Mouse (Mus musculus) intestine, embryonic 16.5 days (tissue): ENCODE results near the gene Dclk1. TPM values are rescaled to one million over a fixed set of nuclear protein-coding genes. Genes with fewer than 3 reads are reported as not detected.

Experiments
- ATAC-seq: fragments of 200-750 bp; cut with Nextera tagmentation; 2 replicates; pipeline ENCODE4 v1.8.0; 2017; ENCODE audit warnings: moderate TSS enrichment, moderate library complexity
- H3K27ac ChIP-seq: fragments of 300-500 bp; sonication (generic); 2 replicates; pipeline ENCODE4 v1.5.1; 2014; ENCODE audit warnings: mild to moderate bottlenecking, low read length
- H3K27me3 ChIP-seq: fragments of 300-500 bp; sonication (generic); replicated peaks from 2 replicates; pipeline ENCODE4 v1.6.1; 2014; ENCODE audit warnings: low read length, control low read depth, mixed read lengths; ENCODE audit not compliant: control insufficient read depth, insufficient read depth
- H3K36me3 ChIP-seq: fragments of 300-500 bp; sonication (generic); 2 replicates; pipeline ENCODE4 v1.6.1; 2014; ENCODE audit warnings: low read length, control low read depth; ENCODE audit not compliant: control insufficient read depth, insufficient read depth
- H3K4me1 ChIP-seq: fragments of 300-500 bp; sonication (generic); 2 replicates; pipeline ENCODE4 v1.6.1; 2014; ENCODE audit warnings: low read length, control low read depth, mixed read lengths; ENCODE audit not compliant: control insufficient read depth, insufficient read depth
- H3K4me2 ChIP-seq: fragments of 300-500 bp; sonication (generic); 2 replicates; pipeline ENCODE4 v1.6.1; 2014; ENCODE audit warnings: low read depth, low read length, control low read depth
- H3K4me3 ChIP-seq: fragments of 300-500 bp; sonication (generic); 2 replicates; pipeline ENCODE4 v1.5.1; 2014; ENCODE audit warnings: mild to moderate bottlenecking, low read length
- H3K9ac ChIP-seq: fragments of 300-500 bp; sonication (generic); 2 replicates; pipeline ENCODE4 v1.6.1; 2014; ENCODE audit warnings: low read depth, low read length
- H3K9me3 ChIP-seq: fragments of 300-500 bp; sonication (generic); 2 replicates; pipeline ENCODE4 v1.6.1; 2016; ENCODE audit warnings: low read length, control low read depth; ENCODE audit not compliant: control insufficient read depth
- WGBS: fragments of 180-500 bp; shearing (Covaris S2); extraction: QIAGEN DNeasy Blood & Tissue Kit; methylation state at CpG from one replicate; pipeline ENCODE4 v1.1.7; 2014; 5-methylcytosine and 5-hydroxymethylcytosine counted together
- polyA plus RNA-seq: library from polyadenylated mRNA; unstranded; fragments of >200 nt; fragmentation: Nextera tagmentation; extraction: Ambion mirVana; gene quantifications from 2 replicates; pipeline ENCODE4 v1.2.1, GENCODE M21; 2015

The Dclk1 gene
- polyA plus RNA-seq, 1 experiment from 2014 or later = 11.6 TPM

GRCm38 (mm10) chr3:55527566-55527965, 285.4 kb downstream of the Dclk1 start:
- no peak for ATAC-seq
- H3K27ac ChIP-seq = no peak overlapping the region
- H3K27me3 ChIP-seq = no peaks in the 10 kb centered on the region
- H3K4me1 ChIP-seq = peaks cover 4% of the 10 kb centered on the region; the same call in 1 of the 2 replicates
- WGBS = 61% methylated on average over 1 of the region's 1 CpGs
- no peak overlapping the region for H3K9ac ChIP-seq
- H3K4me3 ChIP-seq = no peak overlapping the region
- H3K9me3 ChIP-seq = no peaks in the 10 kb centered on the region
- H3K4me2 ChIP-seq = no peak overlapping the region
- H3K36me3 ChIP-seq = no peaks in the 10 kb centered on the region

- H3K4me2 ChIP-seq = no peak overlapping the region
- no peak overlapping the region for H3K4me3 ChIP-seq
- no peak overlapping the region for H3K27ac ChIP-seq
- H3K9ac ChIP-seq = no peak overlapping the region
- H3K4me1 ChIP-seq = peaks cover 4% of the 10 kb centered on the region; the same call in 1 of the 2 replicates
- H3K36me3 ChIP-seq = no peaks in the 10 kb centered on the region
- ATAC-seq = no peak
- no peaks in the 10 kb centered on the region for H3K9me3 ChIP-seq
- WGBS = 93% methylated on average over 5 of the region's 5 CpGs
- H3K27me3 ChIP-seq = no peaks in the 10 kb centered on the region
These were observed 285.8 kb downstream of the Dclk1 start for GRCm38 (mm10) chr3:55528012-55528411.

GRCm38 (mm10) chr3:55529414-55529813, 287.2 kb downstream of the Dclk1 start:
- H3K27me3 ChIP-seq = no peaks in the 10 kb centered on the region
- ATAC-seq = no peak
- H3K4me3 ChIP-seq = no peak overlapping the region
- H3K9ac ChIP-seq = no peak overlapping the region
- peaks cover 4% of the 10 kb centered on the region; the same call in 1 of the 2 replicates for H3K4me1 ChIP-seq
- no peaks in the 10 kb centered on the region for H3K36me3 ChIP-seq
- 81% methylated on average over 2 of the region's 2 CpGs for WGBS
- no peak overlapping the region for H3K27ac ChIP-seq
- H3K9me3 ChIP-seq = no peaks in the 10 kb centered on the region
- no peak overlapping the region for H3K4me2 ChIP-seq

GRCm38 (mm10) chr3:55531204-55532044, 289.3 kb downstream of the Dclk1 start:
- Histone ChIP-seq H3K9ac (no peak overlapping the region), H3K27me3 (no peaks in the 10 kb centered on the region), H3K4me3 (no peak overlapping the region), H3K9me3 (no peaks in the 10 kb centered on the region), H3K4me2 (no peak overlapping the region), H3K27ac (no peak overlapping the region), H3K4me1 (peaks cover 4% of the 10 kb centered on the region; the same call in 1 of the 2 replicates), H3K36me3 (no peaks in the 10 kb centered on the region)
- no peak for ATAC-seq
- 63% methylated on average over 14 of the region's 14 CpGs for WGBS

GRCm38 (mm10) chr3:55532175-55532973, 290.2 kb downstream of the Dclk1 start:
- no peaks in the 10 kb centered on the region for H3K9me3 ChIP-seq
- peak; percentile 77 for ATAC-seq

GRCm38 (mm10) chr3:55535591-55536200, 293.5 kb downstream of the Dclk1 start:
- Histone ChIP-seq H3K4me1 (peaks cover 4% of the 10 kb centered on the region; the same call in 1 of the 2 replicates), H3K9ac (no peak overlapping the region), H3K4me2 (no peak overlapping the region), H3K27ac (no peak overlapping the region), H3K9me3 (no peaks in the 10 kb centered on the region), H3K27me3 (no peaks in the 10 kb centered on the region), H3K36me3 (no peaks in the 10 kb centered on the region), H3K4me3 (no peak overlapping the region)
- WGBS = 65% methylated on average over 9 of the region's 9 CpGs
- no peak for ATAC-seq

More at GRCm38 (mm10) chr3:55532175-55532973, 290.2 kb downstream of the Dclk1 start:
- Histone ChIP-seq H3K4me2 (peak overlapping the region; percentile 15; the same call in 1 of the 2 replicates), H3K27ac (no peak overlapping the region), H3K9ac (no peak overlapping the region), H3K4me1 (peaks cover 4% of the 10 kb centered on the region; the same call in 1 of the 2 replicates), H3K36me3 (no peaks in the 10 kb centered on the region), H3K4me3 (no peak overlapping the region), H3K27me3 (no peaks in the 10 kb centered on the region)
- WGBS = 53% methylated on average over 17 of the region's 17 CpGs

GRCm38 (mm10) chr3:55536901-55537300, 294.7 kb downstream of the Dclk1 start:
- H3K4me2 ChIP-seq = no peak overlapping the region
- 47% methylated on average over 6 of the region's 6 CpGs for WGBS
- H3K27ac ChIP-seq = no peak overlapping the region
- no peak overlapping the region for H3K9ac ChIP-seq
- H3K4me3 ChIP-seq = no peak overlapping the region
- no peak for ATAC-seq
- no peaks in the 10 kb centered on the region for H3K9me3 ChIP-seq
- no peaks in the 10 kb centered on the region for H3K36me3 ChIP-seq
- H3K4me1 ChIP-seq = no peaks in the 10 kb centered on the region
- H3K27me3 ChIP-seq = no peaks in the 10 kb centered on the region

- no peak overlapping the region for H3K9ac ChIP-seq
- WGBS = 68% methylated on average over 5 of the region's 5 CpGs
- H3K4me3 ChIP-seq = no peak overlapping the region
- no peaks in the 10 kb centered on the region for H3K9me3 ChIP-seq
- no peaks in the 10 kb centered on the region for H3K27me3 ChIP-seq
- H3K36me3 ChIP-seq = no peaks in the 10 kb centered on the region
- H3K4me2 ChIP-seq = no peak overlapping the region
- no peak overlapping the region for H3K27ac ChIP-seq
- no peak for ATAC-seq
- no peaks in the 10 kb centered on the region for H3K4me1 ChIP-seq
These were observed 295.6 kb downstream of the Dclk1 start for GRCm38 (mm10) chr3:55537714-55538113.

GRCm38 (mm10) chr3:55539400-55539799, 297.2 kb downstream of the Dclk1 start:
- Histone ChIP-seq H3K27ac (no peak overlapping the region), H3K9ac (no peak overlapping the region), H3K4me3 (no peak overlapping the region), H3K4me1 (no peaks in the 10 kb centered on the region), H3K36me3 (no peaks in the 10 kb centered on the region), H3K27me3 (no peaks in the 10 kb centered on the region), H3K4me2 (no peak overlapping the region), H3K9me3 (no peaks in the 10 kb centered on the region)
- WGBS = 73% methylated on average over 4 of the region's 4 CpGs
- no peak for ATAC-seq
